Mouse (Mus musculus) brain, embryonic 14.5 days (tissue): ENCODE measurements around the gene Fancd2.

Experiments used
- CTCF ChIP-seq: fragments of 200-500 bp; IDR thresholded peaks from 2 replicates; pipeline ENCODE4 v1.5.1; 2012; ENCODE audit warnings: inconsistent platforms, mild to moderate bottlenecking, moderate library complexity, borderline replicate concordance; ENCODE audit not compliant: insufficient read depth, insufficient read length; ENCODE audit errors: extremely low read depth
- POLR2A ChIP-seq: fragments of 200-500 bp; IDR thresholded peaks from 2 replicates; pipeline ENCODE4 v1.6.1; 2012; ENCODE audit warnings: mild to moderate bottlenecking, inconsistent platforms, borderline replicate concordance; ENCODE audit not compliant: poor library complexity, insufficient read depth, insufficient read length, severe bottlenecking; ENCODE audit errors: extremely low read depth

GRCm38 (mm10) chr6:113612258-113612969, 80.9 kb downstream of the Fancd2 start:
- TF ChIP-seq POLR2A (no peak), CTCF (no peak)
